Mouse (Mus musculus) testis, adult 2 months (tissue): Measurements from ENCODE around the gene Plekhg5.

ENCODE experiments used
- CTCF ChIP-seq: fragments of 200-500 bp; IDR thresholded peaks from 2 replicates; pipeline ENCODE4 v1.5.1; 2012; ENCODE audit warnings: low read depth, mild to moderate bottlenecking, inconsistent platforms, low read length, moderate library complexity; ENCODE audit not compliant: control insufficient read depth, insufficient read depth, insufficient replicate concordance
- POLR2A ChIP-seq: fragments of 200-500 bp; IDR thresholded peaks from 2 replicates; pipeline ENCODE4 v1.6.1; 2012; ENCODE audit warnings: low read depth, mild to moderate bottlenecking, inconsistent platforms, low read length, moderate library complexity; ENCODE audit not compliant: control insufficient read depth

DNA sequence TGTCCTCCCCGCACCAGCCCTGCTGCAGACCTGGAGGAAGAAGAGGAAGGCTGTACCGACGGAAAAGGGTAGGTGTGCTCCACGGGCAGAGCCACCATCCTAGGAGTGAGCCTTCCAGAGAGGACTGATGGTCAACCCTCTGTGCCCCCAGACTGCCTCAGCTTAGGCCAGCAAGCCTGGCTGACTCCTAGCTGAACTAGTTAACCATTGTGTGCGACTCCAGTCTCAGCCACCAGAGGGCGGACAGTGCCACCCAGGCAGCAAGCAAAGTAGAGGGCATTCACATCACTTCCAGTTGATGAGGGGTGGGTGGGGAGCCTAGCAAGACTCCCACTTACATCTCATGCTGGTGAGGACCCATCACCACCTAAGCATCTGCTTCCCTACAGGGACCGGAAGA, 30.7 kb downstream of the Plekhg5 start:
- TF ChIP-seq CTCF, result peak; percentile 80; the same call in 1 of the 2 replicates
- no peak for TF ChIP-seq POLR2A
